Mouse (Mus musculus): ENCODE measurements around the gene Acyp1.

- TF ChIP-seq GATA1 (IDR thresholded peaks at IDR 0.05; ENCODE audit: borderline replicate concordance, low read length) (no peak), FLI1 (IDR thresholded peaks at IDR 0.05; ENCODE audit: low read length) (no peak)
Observed at GRCm38 (mm10) chr12:85278919-85279318, 9.3 kb downstream of the Acyp1 start.
